Mouse (Mus musculus): ENCODE data around the gene Plekhm3. TPM values are rescaled to one million over a fixed set of nuclear protein-coding genes. Genes with fewer than 3 reads are reported as not detected.

The Plekhm3 gene
- polyA plus RNA-seq, 1 experiment from 2014 or later, result 5.0 TPM

DNA sequence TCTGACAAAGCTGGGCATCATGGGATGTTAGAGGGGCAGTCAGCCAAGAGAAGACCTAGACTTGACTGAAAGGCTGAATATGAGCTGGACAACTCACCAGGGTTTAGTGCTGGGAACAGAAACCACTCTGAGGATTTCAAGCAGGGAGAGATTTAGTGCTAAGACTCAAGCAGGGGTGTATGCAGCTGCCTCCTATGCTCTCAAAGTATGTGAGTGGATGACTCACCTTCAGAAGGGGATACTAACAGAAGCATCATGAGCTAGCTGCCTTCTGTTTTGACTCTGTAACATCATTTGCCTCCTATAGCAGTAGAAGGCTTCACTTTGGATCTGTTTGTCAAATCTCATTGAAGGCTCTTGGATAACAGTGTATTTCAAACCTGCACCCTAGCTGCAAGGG lies 212.0 kb downstream of the Plekhm3 start:
- no peak overlapping the region for H3K9ac ChIP-seq (ENCODE audit: low read length)
- no peaks in the 10 kb centered on the region for H3K36me3 ChIP-seq (ENCODE audit: control insufficient read depth, insufficient read depth, low read length)
- no peak overlapping the region for H3K4me2 ChIP-seq (ENCODE audit: low read depth, low read length)
- no peaks in the 10 kb centered on the region for H3K4me1 ChIP-seq (ENCODE audit: control insufficient read depth, insufficient read depth, low read length)
- ATAC-seq (ENCODE audit: insufficient read depth, low FRiP score), result no peak
- H3K4me3 ChIP-seq (replicated peaks; ENCODE audit: low read length), result no peak overlapping the region
- no peaks in the 10 kb centered on the region for H3K27me3 ChIP-seq (ENCODE audit: control insufficient read depth, insufficient read depth, low read length)
- no peak overlapping the region for H3K27ac ChIP-seq (ENCODE audit: low read length)
- H3K9me3 ChIP-seq (replicated peaks; ENCODE audit: control insufficient read depth, low read length), result no peaks in the 10 kb centered on the region

- Histone ChIP-seq H3K36me3 (ENCODE audit: control insufficient read depth, insufficient read depth, low read length) (no peaks in the 10 kb centered on the region), H3K27ac (ENCODE audit: low read length) (no peak overlapping the region), H3K4me2 (ENCODE audit: low read depth, low read length) (0 out of 2 replicates have a peak overlapping the region, but pooled peaks have one; percentile 17), H3K4me3 (replicated peaks; ENCODE audit: low read length) (0 out of 2 replicates have a peak overlapping the region, but pooled peaks have one; percentile 9), H3K9ac (ENCODE audit: low read length) (no peak overlapping the region), H3K4me1 (ENCODE audit: control insufficient read depth, insufficient read depth, low read length) (0 out of 2 replicates have a peak, but pooled peaks cover 4% of the 10 kb centered on the region), H3K9me3 (replicated peaks; ENCODE audit: control insufficient read depth, low read length) (no peaks in the 10 kb centered on the region), H3K27me3 (ENCODE audit: control insufficient read depth, insufficient read depth, low read length) (no peaks in the 10 kb centered on the region)
- whole genome bisulfite sequencing, result 66% methylated on average over 18 of the region's 18 CpGs
- ATAC-seq (ENCODE audit: insufficient read depth, low FRiP score), result no peak
Measured at GRCm38 (mm10) chr1:64742741-64743408, 213.7 kb downstream of the Plekhm3 start.

DNA sequence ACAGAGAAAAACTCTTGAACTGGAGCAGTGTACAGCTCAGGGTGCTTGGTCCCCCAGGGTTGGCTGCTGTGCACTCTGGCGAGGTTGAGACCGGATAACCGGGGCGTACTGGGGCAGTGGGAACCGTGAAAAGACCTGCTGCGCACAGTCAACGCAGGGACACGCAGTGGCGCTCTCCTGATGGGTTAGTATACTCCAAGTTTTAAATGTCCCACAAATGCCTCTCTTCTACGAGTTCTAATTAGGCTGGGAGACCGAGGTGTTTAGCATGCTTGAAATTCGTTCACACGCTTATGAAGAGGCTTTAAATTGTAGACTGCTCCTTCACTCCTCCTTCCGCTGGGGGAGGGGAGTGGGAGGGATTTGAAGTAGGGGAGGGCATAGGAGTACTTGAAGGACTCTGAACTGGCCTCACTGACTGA lies 218.0 kb downstream of the Plekhm3 start:
- H3K27me3 ChIP-seq (ENCODE audit: control insufficient read depth, insufficient read depth, low read length), result peaks cover 6% of the 10 kb centered on the region; the same call in 1 of the 2 replicates
- no peak for ATAC-seq (ENCODE audit: insufficient read depth, low FRiP score)
- under 1% methylated on average over 14 of the region's 14 CpGs for WGBS
- H3K4me2 ChIP-seq (ENCODE audit: low read depth, low read length), result peak overlapping the region; percentile 87
- no peaks in the 10 kb centered on the region for H3K9me3 ChIP-seq (replicated peaks; ENCODE audit: control insufficient read depth, low read length)
- H3K4me1 ChIP-seq (ENCODE audit: control insufficient read depth, insufficient read depth, low read length), result peaks cover 8% of the 10 kb centered on the region; the same call in 1 of the 2 replicates
- H3K36me3 ChIP-seq (ENCODE audit: control insufficient read depth, insufficient read depth, low read length), result no peaks in the 10 kb centered on the region
- peak overlapping the region; percentile 57 for H3K9ac ChIP-seq (ENCODE audit: low read length)
- H3K27ac ChIP-seq (ENCODE audit: low read length), result peak overlapping the region; percentile 92
- peak overlapping the region; percentile 75 for H3K4me3 ChIP-seq (replicated peaks; ENCODE audit: low read length)

GRCm38 (mm10) chr1:64738180-64738555 lies 218.5 kb downstream of the Plekhm3 start:
- Histone ChIP-seq H3K27ac (ENCODE audit: low read length) (peak overlapping the region; percentile 92), H3K9me3 (replicated peaks; ENCODE audit: control insufficient read depth, low read length) (no peaks in the 10 kb centered on the region), H3K9ac (ENCODE audit: low read length) (peak overlapping the region; percentile 57), H3K27me3 (ENCODE audit: control insufficient read depth, insufficient read depth, low read length) (peaks cover 6% of the 10 kb centered on the region; the same call in 1 of the 2 replicates), H3K36me3 (ENCODE audit: control insufficient read depth, insufficient read depth, low read length) (no peaks in the 10 kb centered on the region), H3K4me1 (ENCODE audit: control insufficient read depth, insufficient read depth, low read length) (peaks cover 8% of the 10 kb centered on the region; the same call in 1 of the 2 replicates), H3K4me2 (ENCODE audit: low read depth, low read length) (peak overlapping the region; percentile 87), H3K4me3 (replicated peaks; ENCODE audit: low read length) (peak overlapping the region; percentile 75)
- 0% methylated on average over 11 of the region's 11 CpGs for WGBS
- peak; percentile 16; the same call in 1 of the 2 replicates for ATAC-seq (ENCODE audit: insufficient read depth, low FRiP score)

DNA sequence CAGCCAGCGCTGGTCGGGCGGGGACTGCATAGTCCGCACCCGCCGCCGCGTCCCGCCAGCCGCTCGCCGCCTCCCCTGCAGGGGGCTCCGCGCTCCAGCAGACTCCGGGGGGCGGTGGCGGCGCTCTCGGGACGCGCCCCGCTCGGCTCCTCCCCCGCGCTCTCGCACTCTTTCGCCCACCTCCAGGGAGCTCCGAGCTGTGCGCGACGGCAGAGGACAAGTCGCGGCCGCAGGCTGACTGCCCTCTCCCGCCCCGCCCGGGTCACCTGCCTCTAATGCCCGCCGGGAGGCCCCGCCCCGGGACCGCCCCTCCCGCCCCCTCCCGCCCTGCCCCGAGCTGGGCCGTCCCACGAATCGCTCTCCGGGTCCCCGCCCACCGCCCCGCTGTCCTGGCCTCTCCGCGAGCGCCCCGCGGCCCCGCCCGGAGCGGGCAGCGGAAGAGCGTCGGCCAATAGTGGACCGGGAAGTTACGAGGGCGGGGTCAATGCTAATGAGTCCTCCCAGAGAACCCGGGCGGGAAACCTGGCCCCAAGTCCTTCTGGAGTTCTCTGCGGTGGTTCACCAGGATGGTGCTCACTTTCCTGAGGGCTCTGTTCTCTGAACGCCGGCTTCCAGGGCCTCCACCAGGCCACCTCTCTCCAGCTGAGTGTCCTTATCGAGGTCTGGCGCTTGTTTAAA lies 219.0 kb downstream of the Plekhm3 start, which contains the start of gene Fzd5:
Fzd5 (minus strand) TSS at position 250 of the 678 bp plus-strand sequence.
- no peaks in the 10 kb centered on the region for H3K9me3 ChIP-seq (replicated peaks; ENCODE audit: control insufficient read depth, low read length)
- peak within 1 kb of the TSS; percentile 94 for H3K4me2 ChIP-seq (ENCODE audit: low read depth, low read length)
- H3K27me3 ChIP-seq (ENCODE audit: control insufficient read depth, insufficient read depth, low read length), result peaks cover 6% of the 10 kb centered on the region; the same call in 1 of the 2 replicates
- ATAC-seq (ENCODE audit: insufficient read depth, low FRiP score), result peak; percentile 95
- 2% methylated on average over 70 of the region's 73 CpGs for WGBS
- H3K27ac ChIP-seq (ENCODE audit: low read length), result peak within 1 kb of the TSS; percentile 92
- H3K4me1 ChIP-seq (ENCODE audit: control insufficient read depth, insufficient read depth, low read length), result peaks cover 8% of the 10 kb centered on the region; the same call in 1 of the 2 replicates
- H3K36me3 ChIP-seq (ENCODE audit: control insufficient read depth, insufficient read depth, low read length), result no peaks in the 10 kb centered on the region
- H3K9ac ChIP-seq (ENCODE audit: low read length), result peak within 1 kb of the TSS; percentile 83
- peak within 1 kb of the TSS; percentile 75 for H3K4me3 ChIP-seq (replicated peaks; ENCODE audit: low read length)

DNA sequence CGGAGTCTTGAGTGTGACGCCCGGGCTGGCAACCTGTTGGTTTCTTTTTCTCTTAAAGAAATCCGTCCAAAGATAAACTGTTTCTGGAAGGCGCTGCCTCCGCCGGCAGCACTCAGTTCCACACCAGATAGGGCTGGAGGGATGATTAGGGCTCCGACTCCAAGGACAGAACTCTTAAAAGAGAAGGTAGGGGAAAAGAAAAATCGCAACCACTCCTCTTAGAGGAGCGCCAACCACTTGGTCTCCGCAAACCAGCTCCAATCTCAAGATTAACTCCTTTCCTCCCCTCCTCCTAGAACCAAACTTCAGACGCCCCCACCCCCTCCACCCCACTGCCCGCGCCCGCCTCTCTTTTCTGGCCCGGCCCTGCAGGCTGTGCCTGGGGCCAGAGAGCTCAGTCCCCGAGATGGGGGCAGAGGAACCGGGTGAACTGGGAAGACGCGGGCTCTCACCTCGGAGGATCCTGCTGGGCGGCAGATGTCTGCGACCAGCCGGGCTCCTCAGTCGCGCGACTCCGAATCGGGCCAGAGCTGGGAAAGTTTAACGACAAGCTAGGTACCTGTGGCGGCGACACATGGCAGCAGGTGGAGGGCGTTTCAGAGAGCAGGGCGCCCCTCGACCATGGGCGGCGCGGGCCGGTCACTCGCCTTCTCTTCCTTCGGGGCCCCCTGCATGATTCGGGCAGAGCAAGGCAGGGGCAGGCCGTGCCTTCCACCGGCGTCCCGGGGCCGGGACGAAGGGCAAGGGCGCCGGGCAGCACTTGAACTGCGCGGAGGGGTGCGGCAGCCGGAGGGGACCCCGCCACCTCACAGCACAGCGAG lies 219.7 kb downstream of the Plekhm3 start:
- Histone ChIP-seq H3K27me3 (ENCODE audit: control insufficient read depth, insufficient read depth, low read length) (peaks cover 6% of the 10 kb centered on the region; the same call in 1 of the 2 replicates), H3K27ac (ENCODE audit: low read length) (peak overlapping the region; percentile 90), H3K4me3 (replicated peaks; ENCODE audit: low read length) (peak overlapping the region; percentile 75), H3K9me3 (replicated peaks; ENCODE audit: control insufficient read depth, low read length) (no peaks in the 10 kb centered on the region), H3K4me1 (ENCODE audit: control insufficient read depth, insufficient read depth, low read length) (peaks cover 8% of the 10 kb centered on the region; the same call in 1 of the 2 replicates), H3K9ac (ENCODE audit: low read length) (peak overlapping the region; percentile 83), H3K36me3 (ENCODE audit: control insufficient read depth, insufficient read depth, low read length) (no peaks in the 10 kb centered on the region), H3K4me2 (ENCODE audit: low read depth, low read length) (peak overlapping the region; percentile 94)
- ATAC-seq (ENCODE audit: insufficient read depth, low FRiP score), result no peak
- WGBS, result under 1% methylated on average over 56 of the region's 56 CpGs

Other genes with a start within 250 kb of the Plekhm3 start
- 5.5 and 5.7 TPM in 2 replicates for gene Fzd5, start 219.1 kb downstream of the Plekhm3 start, polyA plus RNA-seq (2015; fragmentation: Nextera tagmentation; extraction: Ambion mirVana)
- gene Akr1cl, start 75.9 kb upstream of the Plekhm3 start, polyA plus RNA-seq (2015; fragmentation: Nextera tagmentation; extraction: Ambion mirVana), result 0.51 and 0.81 TPM in 2 replicates
- not detected in 2 replicates for gene Cryge, start 94.3 kb upstream of the Plekhm3 start, polyA plus RNA-seq (2015; fragmentation: Nextera tagmentation; extraction: Ambion mirVana)
- gene Crygd, start 106.6 kb upstream of the Plekhm3 start, polyA plus RNA-seq (2015; fragmentation: Nextera tagmentation; extraction: Ambion mirVana), result not detected in 2 replicates
- not detected in 2 replicates for gene Crygc, start 116.9 kb upstream of the Plekhm3 start, polyA plus RNA-seq (2015; fragmentation: Nextera tagmentation; extraction: Ambion mirVana)
- not detected in 2 replicates for gene Crygb, start 125.5 kb upstream of the Plekhm3 start, polyA plus RNA-seq (2015; fragmentation: Nextera tagmentation; extraction: Ambion mirVana)
- not detected in 2 replicates for gene Cryga, start 146.5 kb upstream of the Plekhm3 start, polyA plus RNA-seq (2015; fragmentation: Nextera tagmentation; extraction: Ambion mirVana)
- not detected in 2 replicates for gene Gm28845, start 162.7 kb upstream of the Plekhm3 start, polyA plus RNA-seq (2015; fragmentation: Nextera tagmentation; extraction: Ambion mirVana)
- 0.17 TPM in 1 of 2 replicates, not detected in the other for gene D630023F18Rik, start 166.4 kb upstream of the Plekhm3 start, polyA plus RNA-seq (2015; fragmentation: Nextera tagmentation; extraction: Ambion mirVana)
- 159 and 172 TPM in 2 replicates for gene Idh1, start 229.7 kb upstream of the Plekhm3 start, polyA plus RNA-seq (2015; fragmentation: Nextera tagmentation; extraction: Ambion mirVana)
- 7.4 and 7.8 TPM in 2 replicates for gene Pikfyve, start 229.9 kb upstream of the Plekhm3 start, polyA plus RNA-seq (2015; fragmentation: Nextera tagmentation; extraction: Ambion mirVana)